Mouse (Mus musculus) naive thymus-derived CD4-positive, alpha-beta T cell, adult 2 months (primary cell): Measurements from ENCODE around the gene Bbs4.

Source experiments
- DNase-seq: peaks from one replicate; pipeline ENCODE4 v3.0.0-alpha.2; 2011; ENCODE audit warnings: low read depth

Bbs4 gene

GRCm38 (mm10) chr9:59291688-59292492 lies 61.4 kb downstream of the Bbs4 start:
- DNase-seq: no peak

- peak; percentile 99 for DNase-seq
Observed at GRCm38 (mm10) chr9:59290957-59291687, 62.2 kb downstream of the Bbs4 start, which contains the start of gene Adpgk. Gene Adpgk, plus strand, starts transcription at chr9:59291558.

GRCm38 (mm10) chr9:59289529-59290115 lies 63.7 kb downstream of the Bbs4 start:
- DNase-seq: no peak

- no peak for DNase-seq
Observed at GRCm38 (mm10) chr9:59288685-59289410, 64.5 kb downstream of the Bbs4 start.

GRCm38 (mm10) chr9:59288058-59288457 lies 65.2 kb downstream of the Bbs4 start:
- DNase-seq: no peak

- no peak for DNase-seq
Observed at GRCm38 (mm10) chr9:59285614-59286013, 67.7 kb downstream of the Bbs4 start.

- no peak for DNase-seq
Observed at GRCm38 (mm10) chr9:59282683-59282986, 70.7 kb downstream of the Bbs4 start.

GRCm38 (mm10) chr9:59281871-59282682 lies 71.2 kb downstream of the Bbs4 start:
- DNase-seq: peak; percentile 83

- no peak for DNase-seq
Observed at GRCm38 (mm10) chr9:59280888-59281287, 72.4 kb downstream of the Bbs4 start.

- no peak for DNase-seq
Observed at GRCm38 (mm10) chr9:59278694-59279093, 74.6 kb downstream of the Bbs4 start.

- no peak for DNase-seq
Observed at GRCm38 (mm10) chr9:59278199-59278598, 75.1 kb downstream of the Bbs4 start.

- no peak for DNase-seq
Observed at GRCm38 (mm10) chr9:59274846-59275455, 78.4 kb downstream of the Bbs4 start.

GRCm38 (mm10) chr9:59273199-59273598 lies 80.1 kb downstream of the Bbs4 start:
- no peak for DNase-seq
